Mouse (Mus musculus): ENCODE data around the gene Tepsin.

GRCm38 (mm10) chr11:120142601-120143051, 44.1 kb upstream of the Tepsin start:
- TF ChIP-seq CTCF (IDR thresholded peaks at IDR 0.05; ENCODE audit: low read depth, low read length) (peak; percentile 44; the same call in 1 of the 2 replicates), POLR2A (IDR thresholded peaks at IDR 0.05; ENCODE audit: borderline replicate concordance, low read depth, low read length) (no peak)

All from bone marrow macrophage, adult 2 months (primary cell).